Mouse (Mus musculus): ENCODE results near the gene Aig1. TPM values are rescaled to one million over a fixed set of nuclear protein-coding genes. Genes with fewer than 3 reads are reported as not detected.

Aig1 gene
- polyA plus RNA-seq, 1 experiment from 2014 or later = 30.7 TPM

- H3K4me2 ChIP-seq = no peak overlapping the region
- 67% methylated on average over 3 of the region's 3 CpGs for WGBS
Observed at GRCm38 (mm10) chr10:13843746-13844145, 25.0 kb downstream of the Aig1 start.

GRCm38 (mm10) chr10:13842855-13843254 is 25.9 kb downstream of the Aig1 start:
- H3K27ac ChIP-seq = no peak overlapping the region
- H3K4me2 ChIP-seq = no peak overlapping the region
- WGBS = 83% methylated on average over 8 of the region's 8 CpGs
- H3K9ac ChIP-seq = no peak overlapping the region
- H3K4me3 ChIP-seq = no peak overlapping the region
- no peaks in the 10 kb centered on the region for H3K4me1 ChIP-seq
- ATAC-seq (ENCODE audit: insufficient number of reproducible peaks, insufficient read depth, low FRiP score, low TSS enrichment, low read depth) = no peak
- no peaks in the 10 kb centered on the region for H3K9me3 ChIP-seq
- no peaks in the 10 kb centered on the region for H3K27me3 ChIP-seq
- H3K36me3 ChIP-seq = no peaks in the 10 kb centered on the region

More at GRCm38 (mm10) chr10:13843746-13844145, 25.0 kb downstream of the Aig1 start:
- no peak overlapping the region for H3K4me3 ChIP-seq
- H3K27me3 ChIP-seq = no peaks in the 10 kb centered on the region
- H3K27ac ChIP-seq = no peak overlapping the region
- H3K36me3 ChIP-seq = no peaks in the 10 kb centered on the region
- ATAC-seq (ENCODE audit: insufficient number of reproducible peaks, insufficient read depth, low FRiP score, low TSS enrichment, low read depth) = no peak
- H3K9ac ChIP-seq = no peak overlapping the region
- H3K9me3 ChIP-seq = no peaks in the 10 kb centered on the region
- H3K4me1 ChIP-seq = no peaks in the 10 kb centered on the region

GRCm38 (mm10) chr10:13838511-13839126 is 30.2 kb downstream of the Aig1 start:
- Histone ChIP-seq H3K36me3 (no peaks in the 10 kb centered on the region), H3K4me2 (no peak overlapping the region), H3K4me1 (peaks cover 4% of the 10 kb centered on the region; the same call in 1 of the 2 replicates), H3K9me3 (no peaks in the 10 kb centered on the region), H3K27me3 (no peaks in the 10 kb centered on the region), H3K9ac (no peak overlapping the region), H3K4me3 (no peak overlapping the region), H3K27ac (no peak overlapping the region)
- no peak for ATAC-seq (ENCODE audit: insufficient number of reproducible peaks, insufficient read depth, low FRiP score, low TSS enrichment, low read depth)
- WGBS = 82% methylated on average over 6 of the region's 6 CpGs

- H3K27ac ChIP-seq = no peak overlapping the region
Observed at GRCm38 (mm10) chr10:13837709-13838456, 30.9 kb downstream of the Aig1 start.

DNA sequence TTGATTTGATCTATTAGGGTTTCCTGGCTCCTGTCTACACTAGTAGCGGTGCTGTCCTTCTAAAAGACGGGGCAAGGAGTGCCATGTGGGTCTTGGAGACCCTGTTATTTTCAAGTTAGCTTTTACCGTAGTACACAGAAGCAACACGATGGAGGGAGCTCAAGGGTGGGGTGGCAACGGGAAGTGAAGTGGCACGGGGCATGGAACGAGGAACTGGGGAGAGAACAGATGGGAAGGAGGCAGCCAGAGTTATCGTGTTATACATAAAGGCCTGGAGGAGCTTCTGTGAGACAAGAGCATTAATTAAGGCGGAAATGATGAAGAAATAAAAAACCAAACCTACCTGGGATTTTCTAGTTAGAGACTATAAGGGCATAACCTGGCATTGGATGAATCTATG is 31.8 kb downstream of the Aig1 start:
- Histone ChIP-seq H3K9me3 (no peaks in the 10 kb centered on the region), H3K4me2 (no peak overlapping the region), H3K9ac (no peak overlapping the region), H3K4me1 (peaks cover 4% of the 10 kb centered on the region; the same call in 1 of the 2 replicates), H3K4me3 (no peak overlapping the region), H3K27ac (no peak overlapping the region), H3K36me3 (no peaks in the 10 kb centered on the region), H3K27me3 (no peaks in the 10 kb centered on the region)
- ATAC-seq (ENCODE audit: insufficient number of reproducible peaks, insufficient read depth, low FRiP score, low TSS enrichment, low read depth) = no peak
- WGBS = 88% methylated on average over 9 of the region's 9 CpGs

More at GRCm38 (mm10) chr10:13837709-13838456, 30.9 kb downstream of the Aig1 start:
- Histone ChIP-seq H3K4me2 (no peak overlapping the region), H3K9ac (no peak overlapping the region), H3K36me3 (no peaks in the 10 kb centered on the region), H3K27me3 (no peaks in the 10 kb centered on the region), H3K4me3 (no peak overlapping the region), H3K9me3 (no peaks in the 10 kb centered on the region), H3K4me1 (peaks cover 4% of the 10 kb centered on the region; the same call in 1 of the 2 replicates)
- WGBS = 74% methylated on average over 21 of the region's 21 CpGs
- ATAC-seq (ENCODE audit: insufficient number of reproducible peaks, insufficient read depth, low FRiP score, low TSS enrichment, low read depth) = no peak

DNA sequence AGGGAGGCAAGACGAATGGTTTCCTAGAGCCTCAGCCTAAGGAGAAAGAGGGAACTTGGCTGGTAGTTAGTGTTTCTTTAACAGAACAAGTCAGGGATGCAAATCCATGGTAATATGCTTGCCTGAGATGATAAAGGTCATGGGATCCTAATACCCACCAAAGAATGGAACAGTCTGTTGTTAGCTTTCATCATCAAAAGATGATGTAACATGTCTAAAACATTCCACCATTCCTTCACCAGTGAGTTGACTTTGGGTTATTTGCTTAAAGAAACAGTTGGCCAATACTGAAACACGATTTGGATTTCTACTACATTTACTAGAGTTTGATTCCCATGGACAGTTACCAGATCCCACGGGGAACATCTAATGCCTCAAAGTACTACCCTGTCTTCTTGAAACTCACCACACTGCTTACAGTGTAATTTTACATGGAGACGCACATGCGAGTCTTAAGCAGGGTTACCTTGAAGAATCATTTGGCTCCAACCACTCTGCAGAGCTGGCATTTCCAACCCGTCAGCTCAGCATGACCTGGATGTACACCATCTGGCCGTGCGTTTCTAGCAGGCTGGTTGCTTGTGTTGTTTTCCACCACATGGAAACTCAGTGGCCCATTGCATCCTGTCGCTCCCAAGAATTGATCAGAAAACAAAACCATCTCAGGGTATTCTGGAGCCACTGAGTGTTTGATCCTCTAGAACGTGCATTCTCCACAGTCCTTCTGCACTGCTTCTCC is 32.9 kb downstream of the Aig1 start:
- H3K36me3 ChIP-seq = no peaks in the 10 kb centered on the region
- 88% methylated on average over 10 of the region's 10 CpGs for WGBS
- H3K27ac ChIP-seq = no peak overlapping the region
- peaks cover 4% of the 10 kb centered on the region; the same call in 1 of the 2 replicates for H3K4me1 ChIP-seq
- ATAC-seq (ENCODE audit: insufficient number of reproducible peaks, insufficient read depth, low FRiP score, low TSS enrichment, low read depth) = no peak
- H3K9me3 ChIP-seq = no peaks in the 10 kb centered on the region
- H3K4me3 ChIP-seq = no peak overlapping the region
- H3K9ac ChIP-seq = no peak overlapping the region
- no peaks in the 10 kb centered on the region for H3K27me3 ChIP-seq
- H3K4me2 ChIP-seq = no peak overlapping the region

- no peaks in the 10 kb centered on the region for H3K9me3 ChIP-seq
- peaks cover 4% of the 10 kb centered on the region; the same call in 1 of the 2 replicates for H3K4me1 ChIP-seq
- no peak for ATAC-seq (ENCODE audit: insufficient number of reproducible peaks, insufficient read depth, low FRiP score, low TSS enrichment, low read depth)
- H3K4me2 ChIP-seq = no peak overlapping the region
- WGBS = 57% methylated on average over 7 of the region's 7 CpGs
- no peak overlapping the region for H3K9ac ChIP-seq
- H3K27ac ChIP-seq = no peak overlapping the region
- no peaks in the 10 kb centered on the region for H3K36me3 ChIP-seq
- no peak overlapping the region for H3K4me3 ChIP-seq
- H3K27me3 ChIP-seq = no peaks in the 10 kb centered on the region
Observed at GRCm38 (mm10) chr10:13834056-13834455, 34.7 kb downstream of the Aig1 start.

GRCm38 (mm10) chr10:13833066-13833566 is 35.7 kb downstream of the Aig1 start:
- 86% methylated on average over 12 of the region's 12 CpGs for WGBS
- Histone ChIP-seq H3K4me1 (peaks cover 4% of the 10 kb centered on the region; the same call in 1 of the 2 replicates), H3K9ac (no peak overlapping the region), H3K36me3 (no peaks in the 10 kb centered on the region), H3K4me2 (no peak overlapping the region), H3K9me3 (no peaks in the 10 kb centered on the region), H3K4me3 (no peak overlapping the region), H3K27me3 (no peaks in the 10 kb centered on the region), H3K27ac (no peak overlapping the region)
- ATAC-seq (ENCODE audit: insufficient number of reproducible peaks, insufficient read depth, low FRiP score, low TSS enrichment, low read depth) = no peak

- H3K27me3 ChIP-seq = no peaks in the 10 kb centered on the region
- 0 out of 2 replicates have a peak, but pooled peaks cover 1% of the 10 kb centered on the region for H3K36me3 ChIP-seq
- H3K9ac ChIP-seq = no peak overlapping the region
- no peak overlapping the region for H3K4me3 ChIP-seq
- H3K27ac ChIP-seq = no peak overlapping the region
- no peaks in the 10 kb centered on the region for H3K9me3 ChIP-seq
- WGBS = 62% methylated on average over 7 of the region's 7 CpGs
- ATAC-seq (ENCODE audit: insufficient number of reproducible peaks, insufficient read depth, low FRiP score, low TSS enrichment, low read depth) = no peak
- no peak overlapping the region for H3K4me2 ChIP-seq
- peaks cover 2% of the 10 kb centered on the region; the same call in 1 of the 2 replicates for H3K4me1 ChIP-seq
Observed at GRCm38 (mm10) chr10:13832546-13833033, 36.2 kb downstream of the Aig1 start.

GRCm38 (mm10) chr10:13827150-13827549 is 41.6 kb downstream of the Aig1 start:
- no peak for ATAC-seq (ENCODE audit: insufficient number of reproducible peaks, insufficient read depth, low FRiP score, low TSS enrichment, low read depth)
- Histone ChIP-seq H3K27ac (no peak overlapping the region), H3K9ac (no peak overlapping the region)

DNA sequence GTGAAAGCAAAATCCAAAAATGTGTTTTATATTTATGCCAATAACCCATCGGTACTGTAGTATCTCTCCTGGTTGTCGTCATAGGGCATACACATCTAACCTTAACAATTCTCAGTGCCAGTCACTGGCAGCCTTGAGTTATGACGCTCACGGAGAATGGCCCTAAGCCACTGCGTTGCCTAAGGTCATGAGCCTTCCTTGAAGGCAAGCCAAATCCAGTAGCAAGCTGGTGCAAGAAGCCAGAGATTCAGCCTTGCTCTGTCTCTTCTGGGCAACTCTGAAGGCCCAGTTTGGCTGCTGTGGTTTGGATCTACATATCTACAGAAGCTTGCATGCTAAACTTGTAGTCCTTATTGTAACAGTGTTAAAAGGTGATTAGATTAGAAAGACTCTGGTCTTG is 55.2 kb downstream of the Aig1 start:
- H3K4me3 ChIP-seq = no peak overlapping the region
- 89% methylated on average over 5 of the region's 5 CpGs for WGBS
- ATAC-seq (ENCODE audit: insufficient number of reproducible peaks, insufficient read depth, low FRiP score, low TSS enrichment, low read depth) = no peak

More at GRCm38 (mm10) chr10:13827150-13827549, 41.6 kb downstream of the Aig1 start:
- H3K27me3 ChIP-seq = no peaks in the 10 kb centered on the region
- H3K4me2 ChIP-seq = no peak overlapping the region
- 96% methylated on average over 8 of the region's 8 CpGs for WGBS
- 0 out of 2 replicates have a peak, but pooled peaks cover 3% of the 10 kb centered on the region for H3K36me3 ChIP-seq
- H3K4me3 ChIP-seq = no peak overlapping the region
- H3K4me1 ChIP-seq = 0 out of 2 replicates have a peak, but pooled peaks cover 2% of the 10 kb centered on the region
- H3K9me3 ChIP-seq = no peaks in the 10 kb centered on the region

More for the DNA sequence above, 55.2 kb downstream of the Aig1 start:
- H3K27me3 ChIP-seq = no peaks in the 10 kb centered on the region
- no peak overlapping the region for H3K9ac ChIP-seq
- no peak overlapping the region for H3K4me2 ChIP-seq
- no peaks in the 10 kb centered on the region for H3K4me1 ChIP-seq
- H3K9me3 ChIP-seq = no peaks in the 10 kb centered on the region
- H3K27ac ChIP-seq = no peak overlapping the region
- no peaks in the 10 kb centered on the region for H3K36me3 ChIP-seq
